ENCODE assay signal across 24 mouse cellular contexts in genomic region chr11:39653595-39653994, GRCm38 (mm10).
DNase-seq lines count a peak whose midpoint lies in the region; ATAC-seq lines count a peak whose summit lies in the region.
"Had no signal": no experiment of that assay in that cellular context is flagged by ENCODE, and none has a peak within 500 bp of the region (broad histone marks: within the 10 kb centered on the region; RNA-seq: fewer than 3 reads in every experiment).

No protein-coding gene starts in this region.

- no peaks in the 10 kb centered on the region for H3K36me3 ChIP-seq in neural tube, embryonic 12.5 days
- no peaks in the 10 kb centered on the region for H3K36me3 ChIP-seq in neural tube, embryonic 15.5 days
- no peaks in the 10 kb centered on the region for H3K36me3 ChIP-seq in neural tube, embryonic 14.5 days (ENCODE audit: control insufficient read depth, insufficient read depth, low read length)
- H3K36me3 ChIP-seq: embryonic facial prominence, embryonic 13.5 days; embryonic facial prominence, embryonic 15.5 days; forebrain, embryonic 15.5 days had no signal

- no peaks in the 10 kb centered on the region for H3K4me1 ChIP-seq in neural tube, embryonic 12.5 days
- peaks cover 3% of the 10 kb centered on the region; the same call in 1 of the 2 replicates for H3K4me1 ChIP-seq in neural tube, embryonic 15.5 days
- H3K4me1 ChIP-seq in neural tube, embryonic 14.5 days (ENCODE audit: control insufficient read depth, insufficient read depth, low read length) = no peaks in the 10 kb centered on the region
- H3K4me1 ChIP-seq: embryonic facial prominence, embryonic 13.5 days; embryonic facial prominence, embryonic 15.5 days; forebrain, embryonic 13.5 days; forebrain, embryonic 15.5 days had no signal

- ATAC-seq in neural tube, embryonic 12.5 days (ENCODE audit: low FRiP score, low read depth) = peak; percentile 58; the same call in 1 of the 2 replicates
- ATAC-seq in neural tube, embryonic 15.5 days (ENCODE audit: low FRiP score) = no peak
- ATAC-seq in neural tube, embryonic 14.5 days (ENCODE audit: low read depth) = peak; percentile 70; the same call in 1 of the 2 replicates
- ATAC-seq: activated CD4-positive, CD25-positive, alpha-beta regulatory T cell, adult 4 months; forebrain, embryonic 13.5 days; forebrain, embryonic 15.5 days; forebrain, postnatal 0 days; Patski had no signal

- H3K4me3 ChIP-seq in neural tube, embryonic 12.5 days = no peak overlapping the region
- no peak overlapping the region for H3K4me3 ChIP-seq in neural tube, embryonic 15.5 days (replicated peaks)
- H3K4me3 ChIP-seq in neural tube, embryonic 14.5 days (ENCODE audit: low read depth, low read length) = no peak overlapping the region
- H3K4me3 ChIP-seq: embryonic facial prominence, embryonic 13.5 days; embryonic facial prominence, embryonic 15.5 days; erythroblast, embryonic 14.5 days; forebrain, embryonic 13.5 days; forebrain, embryonic 15.5 days had no signal

- peak; percentile 16 for DNase-seq in fat pad, adult 2 months (ENCODE audit: extremely low read depth, low read depth, low spot score)
- DNase-seq in forelimb bud, embryonic 11.5 days (ENCODE audit: low read depth, low spot score) = peak; percentile 5
- no peak for DNase-seq in heart, postnatal 4 days
- DNase-seq in Muller cell, postnatal 12 days (ENCODE audit: inconsistent ontology term) = no peak
- DNase-seq: adrenal gland, adult 8-10 months; adrenal gland, postnatal 14 days; adrenal gland, postnatal 36 days; cerebellum, adult 11-12 months; cerebellum, adult 2 months; cerebellum, adult 9-10 months; cerebellum, postnatal 10 days; cerebellum, postnatal 36 days; embryo, embryonic 11 days; forebrain, postnatal 0 days had no signal

- 61% methylated on average over 5 of the region's 5 CpGs for WGBS in neural tube, embryonic 12.5 days
- WGBS in neural tube, embryonic 15.5 days = 27% methylated on average over 5 of the region's 5 CpGs
- 31% methylated on average over 5 of the region's 5 CpGs for WGBS in neural tube, embryonic 14.5 days

- no peaks in the 10 kb centered on the region for H3K9me3 ChIP-seq in neural tube, embryonic 12.5 days
- H3K9me3 ChIP-seq in neural tube, embryonic 15.5 days (replicated peaks) = no peaks in the 10 kb centered on the region
- H3K9me3 ChIP-seq in neural tube, embryonic 14.5 days (ENCODE audit: control insufficient read depth, low read length) = no peaks in the 10 kb centered on the region
- H3K9me3 ChIP-seq: embryonic facial prominence, embryonic 13.5 days; embryonic facial prominence, embryonic 15.5 days; forebrain, embryonic 13.5 days; forebrain, embryonic 15.5 days had no signal

- H3K9ac ChIP-seq in neural tube, embryonic 12.5 days = no peak overlapping the region
- H3K9ac ChIP-seq in neural tube, embryonic 15.5 days (replicated peaks) = no peak overlapping the region
- H3K9ac ChIP-seq in neural tube, embryonic 14.5 days (replicated peaks; ENCODE audit: low read depth, low read length) = no peak overlapping the region
- H3K9ac ChIP-seq: embryonic facial prominence, embryonic 13.5 days; embryonic facial prominence, embryonic 15.5 days; forebrain, embryonic 13.5 days; forebrain, embryonic 15.5 days; forebrain, postnatal 0 days had no signal

- H3K27me3 ChIP-seq in neural tube, embryonic 12.5 days (replicated peaks) = no peaks in the 10 kb centered on the region
- H3K27me3 ChIP-seq in neural tube, embryonic 15.5 days (replicated peaks) = no peaks in the 10 kb centered on the region
- no peaks in the 10 kb centered on the region for H3K27me3 ChIP-seq in neural tube, embryonic 14.5 days (ENCODE audit: control insufficient read depth, insufficient read depth, low read length)
- H3K27me3 ChIP-seq: embryonic facial prominence, embryonic 13.5 days; embryonic facial prominence, embryonic 15.5 days; forebrain, embryonic 13.5 days; forebrain, embryonic 15.5 days; Patski had no signal

- no peak overlapping the region for H3K4me2 ChIP-seq in neural tube, embryonic 12.5 days (replicated peaks)
- H3K4me2 ChIP-seq in neural tube, embryonic 15.5 days = no peak overlapping the region
- H3K4me2 ChIP-seq in neural tube, embryonic 14.5 days (ENCODE audit: low read depth, low read length) = no peak overlapping the region
- H3K4me2 ChIP-seq: embryonic facial prominence, embryonic 13.5 days; embryonic facial prominence, embryonic 15.5 days; forebrain, embryonic 13.5 days; forebrain, embryonic 15.5 days had no signal

- no peak overlapping the region for H3K27ac ChIP-seq in neural tube, embryonic 12.5 days
- no peak overlapping the region for H3K27ac ChIP-seq in neural tube, embryonic 15.5 days (replicated peaks)
- H3K27ac ChIP-seq in neural tube, embryonic 14.5 days (ENCODE audit: low read depth, low read length) = no peak overlapping the region
- H3K27ac ChIP-seq: embryonic facial prominence, embryonic 13.5 days; embryonic facial prominence, embryonic 15.5 days; forebrain, embryonic 13.5 days; forebrain, embryonic 15.5 days had no signal

Comparison
In these comparisons a context has a peak if more than half of its experiments do, and no peak if none do; other contexts are left out.
1. DNase-seq: peak in fat pad, adult 2 months (single experiment) and forelimb bud, embryonic 11.5 days (single experiment); none in heart, postnatal 4 days (single experiment) and Muller cell, postnatal 12 days (single experiment).